Mouse (Mus musculus) bone marrow macrophage, adult 2 months (primary cell): ENCODE results near the gene Gpn3.

ENCODE experiments used
- CTCF ChIP-seq: IDR thresholded peaks from 2 replicates; pipeline ENCODE4 v1.5.1; 2012; ENCODE audit warnings: low read depth, mild to moderate bottlenecking, low read length, moderate library complexity
- POLR2A ChIP-seq: IDR thresholded peaks from 2 replicates; pipeline ENCODE4 v1.6.1; 2012; ENCODE audit warnings: mild to moderate bottlenecking, low read depth, low read length, borderline replicate concordance

- TF ChIP-seq CTCF (no peak), POLR2A (no peak)
These were observed 5.6 kb downstream of the Gpn3 start for GRCm38 (mm10) chr5:122377101-122377833.
